Mouse (Mus musculus) Patski (cell line): ENCODE data around the gene Adipor1. TPM values are rescaled to one million over a fixed set of nuclear protein-coding genes. Genes with fewer than 3 reads are reported as not detected.

Experiments
- ATAC-seq: fragments of 100-300 bp; one replicate; pipeline ENCODE4 v1.8.0; 2021
- CTCF ChIA-PET: fragments of 350-600 bp; sonication (Branson Sonifier 250); formaldehyde crosslinking; loops from one replicate; lab custom pipeline; 2022; ENCODE audit warnings: inconsistent platforms; lab: Charles Lee
- POLR2A ChIA-PET: fragments of 350-600 bp; sonication (Branson Sonifier 250); formaldehyde crosslinking; loops from one replicate; lab custom pipeline; 2022; ENCODE audit warnings: antibody characterized with exemption, inconsistent platforms; lab: Charles Lee
- DNase-seq: peaks from one replicate; pipeline ENCODE4 v3.0.0-alpha.2; 2011; ENCODE audit warnings: low read depth, low spot score
- H3K27me3 ChIP-seq: fragments of 371-371 bp; one replicate; pipeline ENCODE4 v1.5.1; 2021
- CTCF ChIP-seq: fragments of 100-300 bp; IDR thresholded peaks from one replicate; pipeline ENCODE4 v1.5.1; 2021
- in situ Hi-C: fragments of 300-500 bp; cut with MboI; formaldehyde crosslinking; loops from 3 replicates; pipeline ENCODE4 v1.11.1; 2018; ENCODE audit warnings: low pct_unique_long_range_greater_than_20kb, mixed read lengths
- polyA plus RNA-seq: library from polyadenylated mRNA; unstranded; gene quantifications from one replicate; pipeline ENCODE4 v1.2.3, GENCODE M21; 2021

The Adipor1 gene
- polyA plus RNA-seq: 144 TPM

- POLR2A ChIA-PET: interaction anchor here (0.6 to 0.7 kb wide), 2 partner anchors 41 to 55 kb away, joined by 3 read pairs; no protein-coding TSS in a partner anchor
- in situ Hi-C loops: no loop called here
Measured at GRCm38 (mm10) chr1:134415168-134415831, at the start of gene Adipor1. Gene Adipor1, plus strand, starts transcription at chr1:134415378.

DNA sequence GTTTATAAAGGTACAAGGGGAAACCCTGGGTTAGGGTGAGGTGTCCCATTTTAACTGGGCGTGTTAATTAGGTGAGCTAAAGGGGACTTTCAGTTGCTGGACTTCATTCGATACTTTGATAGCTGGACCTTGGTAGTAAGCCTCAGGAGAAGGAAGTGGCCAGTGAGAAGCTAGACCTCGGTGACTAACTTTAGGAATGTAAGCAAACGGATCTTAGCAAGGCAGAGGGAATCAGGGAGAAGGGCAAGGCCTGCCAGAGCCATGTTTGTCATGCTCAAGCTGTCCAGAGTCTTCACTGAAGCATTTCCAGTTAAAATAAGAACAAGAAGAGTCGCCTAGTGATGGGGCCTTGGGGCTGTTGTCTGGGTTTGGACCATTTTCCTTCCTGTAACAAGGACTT is 49.7 kb upstream of the Adipor1 start:
- ChIA-PET CTCF (interaction anchor here (1.3 to 1.5 kb wide), 2 partner anchors 54 to 130 kb away, joined by 3 to 5 read pairs; no protein-coding TSS in a partner anchor), POLR2A (no interaction called here)
- no peak for TF ChIP-seq CTCF
- H3K27me3 ChIP-seq: no peaks in the 10 kb centered on the region
- no peak for DNase-seq
- ATAC-seq: no peak
- in situ Hi-C loops: no loop called here

More at GRCm38 (mm10) chr1:134415168-134415831, at the start of gene Adipor1:
- CTCF ChIA-PET: interaction anchor here (1.0 kb wide), 1 partner anchor 23 kb away, joined by 3 read pairs; no protein-coding TSS in a partner anchor
- TF ChIP-seq CTCF: no peak
- ATAC-seq (peak; percentile 98), DNase-seq (no peak)
- no peaks in the 10 kb centered on the region for H3K27me3 ChIP-seq

GRCm38 (mm10) chr1:134368777-134369337 is 46.3 kb upstream of the Adipor1 start:
- no peaks in the 10 kb centered on the region for H3K27me3 ChIP-seq
- ATAC-seq (no peak), DNase-seq (no peak)
- ChIA-PET POLR2A (interaction anchor here (1.9 kb wide), 1 partner anchor 38 kb away, joined by 4 read pairs; no protein-coding TSS in a partner anchor), CTCF (interaction anchor here (0.9 to 1.8 kb wide), 2 partner anchors 82 to 88 kb away, joined by 3 to 7 read pairs; no protein-coding TSS in a partner anchor)
- peak; percentile 76 for TF ChIP-seq CTCF
- in situ Hi-C loops: no loop called here

- ChIA-PET CTCF (no interaction called here), POLR2A (no interaction called here)
- in situ Hi-C loops: loop anchor here (5.0 to 10.0 kb wide), 2 partner anchors 78 to 231 kb away; no protein-coding TSS in a partner anchor
- no peak for ATAC-seq
- no peaks in the 10 kb centered on the region for H3K27me3 ChIP-seq
- TF ChIP-seq CTCF: no peak
- DNase-seq: no peak
Measured at GRCm38 (mm10) chr1:134374124-134374523, 41.1 kb upstream of the Adipor1 start.

- H3K27me3 ChIP-seq: peaks cover 3% of the 10 kb centered on the region
- TF ChIP-seq CTCF: no peak
- CTCF ChIA-PET: interaction anchor here (1.0 kb wide), 1 partner anchor 11 kb away, joined by 3 read pairs; no protein-coding TSS in a partner anchor
- in situ Hi-C loops: no loop called here
- POLR2A ChIA-PET: no interaction called here
- ATAC-seq: no peak
- DNase-seq: no peak
Measured at GRCm38 (mm10) chr1:134381051-134381450, 34.1 kb upstream of the Adipor1 start.

GRCm38 (mm10) chr1:134381795-134382625 is 33.2 kb upstream of the Adipor1 start:
- ATAC-seq (no peak), DNase-seq (no peak)
- in situ Hi-C loops: no loop called here
- POLR2A ChIA-PET: no interaction called here
- H3K27me3 ChIP-seq: peaks cover 3% of the 10 kb centered on the region
- no peak for TF ChIP-seq CTCF
- CTCF ChIA-PET: no interaction called here

DNA sequence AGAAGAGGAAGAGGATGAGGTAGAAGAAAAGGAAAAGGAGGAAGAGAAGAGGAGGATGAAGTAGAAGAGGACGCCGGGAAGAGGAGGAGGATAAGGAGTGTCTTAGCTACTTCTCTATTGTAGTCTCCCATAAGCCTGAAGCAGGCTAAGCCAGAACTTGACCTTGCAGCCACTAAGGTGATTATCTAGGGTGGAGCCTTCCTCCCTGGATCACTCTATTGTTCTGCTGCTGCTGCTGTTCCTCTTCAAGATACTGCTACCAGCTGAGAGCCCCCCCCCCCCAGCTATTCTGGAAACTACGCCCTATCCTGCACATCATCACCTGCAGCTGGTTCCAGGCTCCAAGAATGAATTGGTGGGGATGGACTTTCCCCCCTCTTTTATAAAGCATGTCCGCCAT is 30.6 kb upstream of the Adipor1 start:
- H3K27me3 ChIP-seq: peaks cover 3% of the 10 kb centered on the region
- ChIA-PET POLR2A (no interaction called here), CTCF (no interaction called here)
- no peak for TF ChIP-seq CTCF
- ATAC-seq (no peak), DNase-seq (no peak)
- in situ Hi-C loops: no loop called here

DNA sequence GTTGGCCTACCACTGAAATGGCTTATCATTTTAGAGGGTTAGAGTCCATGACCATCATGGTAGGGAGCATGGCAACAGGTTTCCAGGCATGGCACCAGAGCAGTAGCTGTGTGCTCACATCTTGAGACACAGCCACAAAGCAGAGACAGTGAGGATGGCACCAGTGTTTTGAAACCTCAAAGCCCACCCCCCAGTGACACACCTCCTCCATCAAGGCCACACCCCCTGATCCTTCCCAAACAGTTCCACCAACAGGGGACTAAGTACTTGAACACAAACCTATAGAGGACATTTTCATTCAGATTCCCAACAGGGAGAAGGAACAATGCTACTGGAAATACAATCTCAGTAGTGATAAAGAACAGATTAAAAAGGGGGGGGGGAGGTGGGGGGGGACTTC is 30.0 kb upstream of the Adipor1 start:
- in situ Hi-C loops: no loop called here
- ATAC-seq (no peak), DNase-seq (no peak)
- no peak for TF ChIP-seq CTCF
- peaks cover 3% of the 10 kb centered on the region for H3K27me3 ChIP-seq
- ChIA-PET CTCF (no interaction called here), POLR2A (no interaction called here)

GRCm38 (mm10) chr1:134385666-134386065 is 29.5 kb upstream of the Adipor1 start, which contains the start of gene 4933406M09Rik:
Gene 4933406M09Rik, plus strand, starts transcription at chr1:134385940.
- POLR2A ChIA-PET: no interaction called here
- TF ChIP-seq CTCF: no peak
- DNase-seq (no peak), ATAC-seq (no peak)
- CTCF ChIA-PET: no interaction called here
- in situ Hi-C loops: no loop called here
- peaks cover 3% of the 10 kb centered on the region for H3K27me3 ChIP-seq

DNA sequence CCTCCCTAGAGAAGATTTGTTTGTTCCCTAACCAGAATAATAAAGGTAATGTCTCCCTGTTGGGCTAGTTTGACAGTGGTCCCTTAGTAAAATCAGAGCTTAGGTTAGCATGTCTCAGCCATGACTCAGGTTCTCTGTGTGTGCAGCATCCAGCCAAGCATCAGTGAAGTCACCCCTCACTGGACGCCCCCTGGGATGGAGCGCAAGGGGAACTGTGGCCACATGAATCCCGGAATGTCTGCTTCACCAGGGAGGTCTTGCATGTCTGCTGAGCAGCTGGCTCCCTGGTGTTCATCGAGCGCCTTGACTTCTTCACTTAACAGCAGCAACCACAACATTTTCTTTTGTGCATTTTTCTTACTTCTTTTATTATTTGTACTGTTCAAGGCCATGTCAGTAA is 21.4 kb upstream of the Adipor1 start:
- POLR2A ChIA-PET: no interaction called here
- no peak for TF ChIP-seq CTCF
- in situ Hi-C loops: no loop called here
- H3K27me3 ChIP-seq: no peaks in the 10 kb centered on the region
- CTCF ChIA-PET: interaction anchor here (2.2 kb wide), 1 partner anchor 12 kb away, joined by 7 read pairs; the partner anchor contains the start of gene Cyb5r1
- DNase-seq: peak; percentile 81
- ATAC-seq: peak; percentile 65
